Mouse (Mus musculus) hindlimb bud, embryonic 11.5 days (tissue): ENCODE data around the gene Dock6.
"Not testable (repeated sequence)": the region's sequence is repeated elsewhere in the genome, so short reads cannot be mapped to it uniquely, and the experiment has no call there.

ENCODE experiments used
- DNase-seq: peaks from one replicate; pipeline ENCODE4 v3.0.0-alpha.2; 2012; ENCODE audit warnings: low read depth, low spot score; ENCODE audit errors: extremely low spot score

The Dock6 gene

DNA sequence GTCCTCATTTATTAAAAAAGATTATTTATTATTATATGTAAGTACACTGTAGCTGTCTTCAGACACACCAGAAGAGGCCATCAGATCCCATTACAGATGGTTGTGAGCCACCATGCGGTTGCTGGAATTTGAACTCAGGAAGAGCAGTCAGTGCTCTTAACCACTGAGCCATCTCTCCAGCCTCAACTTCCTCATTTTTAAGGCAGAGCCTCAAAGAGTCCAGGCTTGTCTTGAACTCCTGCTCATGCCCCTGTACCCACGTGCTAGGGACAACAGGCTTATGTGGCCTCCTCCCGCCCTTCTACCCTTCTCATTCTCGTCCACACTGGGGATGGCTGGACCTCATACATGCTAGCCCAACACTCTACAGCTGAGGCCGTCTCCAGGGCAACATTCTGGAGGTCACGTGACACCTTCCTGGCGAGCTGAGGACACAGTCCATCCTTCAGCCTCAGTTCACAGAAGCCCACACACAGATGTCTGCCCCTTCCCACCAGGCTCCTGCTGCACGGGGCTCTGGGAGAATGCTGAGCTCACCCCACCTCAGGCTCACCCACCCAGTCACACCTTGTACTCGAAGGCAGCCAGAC lies 35.6 kb downstream of the Dock6 start:
- DNase-seq: no peak

DNA sequence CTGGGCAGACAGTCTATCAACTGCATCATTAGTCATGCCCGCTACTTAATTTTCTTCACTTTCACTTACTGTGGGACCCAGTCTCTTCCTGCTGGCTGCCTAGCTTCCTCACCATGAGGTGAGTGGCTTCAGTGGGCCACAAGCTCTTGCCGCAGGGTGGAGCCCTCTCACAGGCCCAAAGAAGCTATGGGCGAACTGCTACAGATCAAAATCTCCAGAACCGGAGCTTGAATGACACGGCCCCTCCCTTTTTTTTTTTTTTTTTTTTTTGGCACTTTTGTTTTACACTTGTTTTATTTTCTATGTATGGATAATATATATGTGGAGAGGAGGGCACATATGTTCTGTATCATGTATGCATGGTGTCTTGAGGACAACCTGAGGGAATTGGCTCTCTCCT lies 41.3 kb downstream of the Dock6 start:
- no peak for DNase-seq

DNA sequence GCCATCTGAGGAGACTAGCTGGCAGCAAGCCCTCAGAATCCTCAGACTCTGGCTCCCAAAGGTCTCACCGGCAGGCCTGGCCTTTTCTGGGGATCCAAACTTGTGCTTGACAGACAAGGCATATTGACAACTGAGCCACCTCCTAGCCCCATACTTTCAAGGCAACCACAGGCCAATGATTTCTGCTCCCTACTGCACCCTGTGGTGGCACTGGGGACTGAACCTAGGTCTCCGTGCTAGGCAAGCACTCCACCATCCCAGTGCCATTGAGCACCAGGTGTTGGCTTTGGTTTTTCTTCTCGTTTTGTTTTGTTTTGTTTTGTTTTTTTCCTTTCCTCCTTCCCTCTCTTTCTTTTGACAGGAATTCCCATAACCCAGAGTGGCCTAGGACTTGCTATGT lies 43.9 kb downstream of the Dock6 start:
- DNase-seq: no peak

DNA sequence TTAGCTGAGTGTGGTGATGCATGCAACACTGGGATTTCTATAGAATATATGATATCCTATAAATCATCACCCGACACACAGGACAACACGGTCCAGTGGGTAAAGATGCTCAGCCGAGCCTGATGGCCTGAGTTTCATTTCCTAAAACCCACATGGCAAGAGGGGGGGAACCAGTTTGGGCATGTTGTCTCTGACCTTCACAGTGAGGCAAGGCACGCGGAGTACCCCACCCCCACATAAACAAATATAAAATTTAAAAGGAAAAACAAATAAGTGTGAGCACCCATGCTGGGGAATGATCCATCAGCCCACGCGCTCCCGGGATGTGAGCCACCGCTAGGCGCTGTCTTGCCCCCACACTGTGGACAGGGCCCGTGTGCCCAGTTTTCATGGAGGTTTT lies 45.5 kb downstream of the Dock6 start:
- no peak for DNase-seq

DNA sequence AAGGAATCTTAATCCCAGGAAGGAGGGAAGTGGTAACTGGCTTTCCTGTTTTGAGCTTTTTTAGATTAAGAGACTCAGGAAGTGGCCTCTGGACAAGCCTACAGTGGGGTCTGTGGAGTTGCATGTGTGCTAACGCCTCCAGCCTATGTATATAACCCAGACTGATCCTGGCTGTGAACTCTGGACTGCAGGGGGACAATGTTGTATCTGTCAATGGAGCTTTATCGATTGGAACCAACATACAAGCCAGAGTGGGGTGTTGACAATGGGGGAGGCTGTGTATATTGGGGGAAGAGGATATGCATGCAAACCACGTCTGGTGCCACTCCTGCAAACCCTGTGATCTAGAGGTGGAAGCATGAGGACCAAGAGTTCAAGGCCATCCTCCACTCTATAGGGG lies 46.1 kb downstream of the Dock6 start:
- no peak for DNase-seq

DNA sequence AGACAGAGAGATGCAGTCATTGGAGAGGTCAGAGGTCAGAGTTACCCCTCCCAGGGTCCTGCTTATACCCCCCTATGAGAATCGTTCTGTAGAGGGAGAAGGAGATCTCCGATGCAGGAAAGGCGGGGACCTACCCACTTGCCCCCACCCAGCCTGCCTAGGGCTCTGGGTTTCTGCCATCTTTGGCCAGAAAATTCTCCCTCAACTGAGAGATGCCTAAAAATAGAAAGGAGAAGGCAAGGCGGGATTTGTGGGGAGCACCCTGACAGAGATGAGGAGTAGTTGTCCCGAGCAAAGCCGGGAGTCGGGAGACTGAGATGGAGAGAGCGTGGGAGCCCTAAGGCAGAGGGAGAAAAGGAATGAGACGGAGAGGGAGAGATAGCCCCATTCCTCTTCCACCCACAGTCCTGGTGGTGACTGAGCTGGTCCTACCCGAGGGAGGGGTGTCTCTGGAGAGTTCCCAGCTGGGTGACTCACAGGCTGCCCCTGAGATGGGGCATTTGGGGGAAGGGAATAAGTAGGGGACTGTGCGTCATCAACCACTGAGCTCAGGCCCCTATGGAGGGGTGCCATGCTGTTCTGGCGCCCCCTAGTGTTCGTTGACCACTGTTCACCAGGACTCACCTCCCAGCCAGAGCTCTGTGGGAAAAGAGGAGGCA lies 48.3 kb downstream of the Dock6 start:
- DNase-seq: no peak

DNA sequence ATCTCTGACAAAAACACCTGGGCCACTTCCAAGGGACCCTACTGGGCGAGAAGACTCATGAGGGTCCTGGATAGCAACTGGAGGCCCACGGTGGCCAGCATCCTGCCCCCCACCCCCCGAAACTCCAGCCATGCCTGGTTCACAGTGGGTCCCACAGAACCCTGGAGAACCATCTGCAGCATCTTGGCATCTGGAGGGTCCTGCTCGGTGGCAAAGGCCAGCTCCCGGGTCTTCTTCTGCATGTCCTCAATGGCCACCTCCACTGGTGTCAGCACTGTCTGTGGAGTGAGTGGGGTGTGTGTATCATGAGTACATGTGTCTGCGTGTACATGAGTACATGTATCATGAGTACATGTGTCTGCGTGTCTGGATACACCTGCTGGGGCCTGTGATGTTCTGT lies 50.8 kb downstream of the Dock6 start:
- DNase-seq: no peak

DNA sequence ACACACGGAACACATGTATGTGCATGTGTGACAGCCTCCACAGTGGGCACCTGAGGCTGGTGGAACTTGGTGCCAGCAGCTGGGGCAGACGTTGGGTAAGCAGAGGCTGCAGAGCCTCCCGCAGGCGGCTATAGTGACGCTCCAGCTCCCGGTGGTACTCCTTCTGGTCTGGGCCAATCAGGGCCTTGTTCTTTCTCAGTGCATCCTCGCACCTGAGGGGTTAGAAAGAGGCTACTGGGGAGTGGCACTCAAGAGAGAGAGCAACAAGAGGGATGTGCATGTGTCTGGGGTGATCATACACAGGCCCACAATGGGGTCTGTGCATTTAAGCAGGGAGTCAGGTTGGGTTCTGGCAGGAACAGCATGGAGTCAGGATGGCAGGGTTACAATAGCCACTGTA lies 51.3 kb downstream of the Dock6 start:
- DNase-seq: no peak

DNA sequence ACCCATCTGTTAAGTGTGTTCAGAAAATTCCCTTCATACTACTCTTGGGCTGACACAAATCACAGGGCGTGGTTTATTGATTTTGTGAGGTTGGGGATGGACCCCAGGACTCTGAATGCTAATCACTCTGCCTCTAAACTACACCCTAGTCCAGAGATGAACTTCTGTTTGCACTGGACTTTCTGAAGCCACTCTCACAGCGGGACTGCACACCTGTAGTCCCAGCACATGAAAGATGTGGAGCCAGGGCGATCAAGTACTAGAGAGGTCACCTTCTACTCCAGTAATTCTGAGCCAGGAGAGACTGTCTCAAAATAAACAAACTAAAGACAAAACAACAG lies 53.5 kb downstream of the Dock6 start:
- DNase-seq: no peak

DNA sequence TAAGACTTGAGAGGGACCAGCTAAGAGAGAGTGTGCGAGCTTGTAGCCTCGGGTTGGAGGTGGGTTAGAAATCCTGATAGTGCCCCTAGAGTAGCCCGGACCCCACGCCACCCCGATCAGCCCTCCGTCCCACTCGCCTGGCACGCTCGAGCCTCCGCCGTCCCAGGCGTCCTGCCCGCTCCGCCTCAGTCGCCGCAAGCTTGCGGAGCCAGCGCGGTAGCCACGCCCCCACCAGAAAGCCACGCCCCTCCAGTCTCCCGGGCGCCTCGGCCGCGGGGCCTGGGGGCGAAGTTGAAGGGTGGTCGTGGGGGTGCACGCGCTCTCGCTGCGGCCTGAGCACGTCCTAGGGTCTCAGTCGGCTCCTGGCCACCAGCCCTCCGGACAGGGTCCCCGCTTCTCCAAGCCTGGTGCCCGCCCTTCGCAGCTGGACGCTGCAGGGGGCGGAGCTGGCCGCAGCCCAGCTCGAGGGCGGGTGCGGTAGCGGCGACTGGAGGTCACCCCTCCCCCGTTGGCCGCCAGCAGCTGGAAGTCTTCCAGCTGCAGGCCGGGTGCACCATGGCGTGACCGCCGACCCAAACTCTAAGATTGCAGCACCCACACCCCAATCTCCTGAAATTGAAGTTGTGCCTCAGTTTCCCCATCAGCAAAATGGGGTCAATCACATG lies 54.0 kb downstream of the Dock6 start, which contains the start of gene Kank2:
Gene Kank2 (minus strand): TSS at position 400 of the 665 bp plus-strand sequence.
- DNase-seq: no peak

DNA sequence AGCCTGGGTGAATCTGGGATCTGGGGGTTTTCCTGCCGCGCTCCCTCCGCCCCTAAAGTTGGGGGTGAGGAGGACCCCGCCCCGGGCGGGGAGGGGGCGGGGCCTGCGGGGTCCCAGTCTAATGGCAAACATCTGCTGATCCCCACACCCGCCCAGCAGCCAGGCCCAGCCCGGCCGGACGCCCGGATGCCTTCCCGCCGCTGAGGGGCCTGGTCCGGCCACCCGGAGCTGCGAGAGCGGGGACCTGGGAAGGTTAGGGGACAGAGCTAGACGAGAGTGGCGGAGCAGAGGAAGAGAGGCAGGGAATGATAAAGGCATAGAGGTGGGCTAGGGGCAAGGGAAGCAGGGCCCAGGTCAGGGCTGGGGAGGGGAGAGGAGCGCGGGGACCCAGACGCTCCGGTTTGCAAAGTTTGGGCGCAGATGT lies 54.5 kb downstream of the Dock6 start:
- DNase-seq: no peak

DNA sequence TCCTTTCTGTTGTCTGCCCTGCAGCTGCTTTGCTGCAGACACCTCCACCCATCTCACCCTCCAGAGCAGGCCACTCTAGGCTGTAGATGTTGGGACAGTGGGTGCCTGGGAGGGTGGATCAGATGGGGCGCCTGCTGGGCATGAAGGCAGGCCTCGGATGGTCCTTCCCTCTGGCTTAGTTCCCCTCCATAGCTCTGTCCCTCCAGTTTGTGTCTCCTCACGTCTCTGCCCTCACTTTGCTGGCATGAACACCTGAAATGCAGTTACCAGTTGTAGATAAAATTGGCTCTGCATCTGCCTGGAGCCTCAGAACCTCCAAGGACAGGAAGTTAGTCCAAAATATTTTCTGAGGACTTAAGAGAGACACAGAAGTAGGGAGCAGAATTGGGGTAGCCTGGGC lies 55.5 kb downstream of the Dock6 start:
- DNase-seq: no peak

DNA sequence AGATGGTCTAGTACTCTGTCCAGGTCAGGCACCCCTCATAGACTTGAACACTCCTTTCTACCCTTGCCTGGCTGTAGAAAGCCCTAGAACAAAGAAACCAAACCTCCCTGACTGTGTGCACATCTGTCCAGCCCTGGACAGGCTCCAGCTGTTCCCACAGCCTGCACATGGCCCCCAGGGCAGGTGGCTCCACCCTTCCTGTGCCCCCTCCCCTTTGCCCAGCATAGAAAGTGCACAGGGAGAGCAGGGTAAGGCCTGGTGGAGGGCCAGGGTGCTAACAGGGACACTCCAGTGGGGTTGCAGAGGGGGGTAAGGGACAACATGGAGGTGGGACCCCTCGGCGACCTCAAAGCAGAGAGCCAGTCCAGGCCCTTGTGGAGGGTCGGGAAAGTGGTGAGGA lies 56.2 kb downstream of the Dock6 start:
- DNase-seq: no peak

DNA sequence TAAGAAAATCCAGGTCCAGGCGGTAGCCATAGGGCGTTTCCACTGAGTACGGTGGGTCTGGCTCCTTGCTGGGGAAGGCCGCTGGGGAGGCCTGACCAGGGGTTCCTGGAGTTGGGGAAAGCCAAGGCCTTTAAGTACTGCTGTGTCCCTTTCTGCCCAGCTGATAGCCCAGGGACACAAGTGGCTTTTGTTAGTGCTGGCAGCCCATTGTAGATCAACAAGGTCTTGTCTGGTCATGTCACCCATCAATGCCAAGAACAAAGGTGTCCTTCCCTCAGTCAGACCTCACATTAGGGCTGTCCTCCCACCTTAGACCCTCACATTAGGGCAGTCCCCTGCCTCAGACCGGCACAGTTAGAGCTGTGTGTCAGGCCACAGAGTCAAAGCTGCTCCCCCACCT lies 56.9 kb downstream of the Dock6 start:
- DNase-seq: no peak

DNA sequence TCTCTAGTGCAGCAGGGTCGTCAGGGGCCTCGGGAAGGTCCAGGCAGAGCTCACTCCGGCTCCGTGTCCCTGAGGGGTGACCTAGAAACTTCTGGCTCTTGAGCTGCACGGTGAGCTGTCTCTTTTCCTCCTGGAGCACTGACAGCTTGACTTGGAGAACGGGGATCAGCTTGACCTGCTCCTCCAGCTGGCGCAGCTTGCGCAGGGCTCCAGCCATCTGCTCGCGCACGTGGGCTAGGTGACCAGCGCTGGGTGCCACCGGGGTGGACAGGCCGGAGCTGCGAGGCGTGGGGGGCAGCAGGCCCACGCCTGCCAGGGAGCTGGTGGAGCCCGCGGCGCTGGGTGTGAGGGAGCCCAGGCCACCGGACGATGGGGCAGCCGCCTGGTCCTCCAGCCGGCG lies 57.5 kb downstream of the Dock6 start:
- no peak for DNase-seq

DNA sequence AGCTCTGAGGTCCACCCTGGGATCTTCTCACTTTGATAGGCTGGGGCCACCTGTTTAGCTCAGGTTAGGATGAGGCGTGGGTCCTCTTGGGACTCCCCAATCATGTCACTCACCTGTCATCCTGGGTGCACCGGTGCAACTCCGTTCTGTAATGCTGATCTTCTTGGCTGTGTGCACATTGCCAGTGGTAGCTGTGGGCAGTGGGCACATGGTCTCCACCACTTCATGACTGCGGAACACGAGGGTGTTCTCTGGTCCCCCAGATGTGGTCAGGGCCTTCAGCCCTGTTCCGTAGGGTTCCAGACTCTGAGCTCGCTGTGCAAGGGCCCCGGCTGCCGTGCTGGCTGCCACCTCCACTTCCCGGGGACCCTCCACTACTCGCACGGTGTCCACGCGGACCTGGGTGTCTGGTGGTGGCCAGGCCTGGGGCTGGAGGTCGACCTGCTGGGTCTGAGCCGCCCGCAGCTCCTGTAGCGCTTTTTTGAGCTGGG lies 58.0 kb downstream of the Dock6 start:
- DNase-seq: no peak

DNA sequence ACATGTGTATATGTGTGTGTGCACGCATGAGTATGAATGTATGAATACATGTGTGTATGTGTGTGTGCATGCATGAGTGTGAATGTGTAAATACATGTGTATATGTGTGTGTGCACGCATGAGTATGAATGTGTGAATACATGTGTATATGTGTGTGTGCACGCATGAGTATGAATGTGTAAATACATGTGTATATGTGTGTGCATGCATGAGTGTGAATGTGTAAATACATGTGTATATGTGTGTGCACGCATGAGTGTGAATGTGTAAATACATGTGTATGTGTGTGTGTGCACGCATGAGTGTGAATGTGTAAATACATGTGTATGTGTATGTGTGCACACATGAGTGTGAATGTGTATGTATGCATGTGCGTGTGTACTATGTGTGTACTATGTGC lies 58.9 kb downstream of the Dock6 start:
- not testable (repeated sequence) for DNase-seq

DNA sequence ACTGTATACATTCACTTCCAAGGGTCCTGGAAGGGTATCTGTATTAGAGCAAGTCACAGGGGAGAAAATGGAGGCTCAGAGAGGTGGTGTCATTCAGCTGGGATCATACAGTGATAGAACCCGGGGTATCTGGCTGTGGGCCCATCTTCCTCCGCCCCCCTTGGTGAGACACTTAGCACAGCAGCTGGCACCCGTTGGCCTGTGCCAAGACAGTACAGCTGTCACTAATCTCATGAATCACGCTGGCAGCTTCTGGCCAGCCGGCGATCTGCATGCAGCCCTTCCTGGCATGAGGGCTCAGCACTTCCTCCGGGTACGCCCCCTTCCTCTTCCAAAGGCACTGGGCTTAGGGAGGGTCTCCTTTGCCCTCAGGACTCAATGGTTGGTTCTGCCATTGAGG lies 59.8 kb downstream of the Dock6 start:
- DNase-seq: no peak

DNA sequence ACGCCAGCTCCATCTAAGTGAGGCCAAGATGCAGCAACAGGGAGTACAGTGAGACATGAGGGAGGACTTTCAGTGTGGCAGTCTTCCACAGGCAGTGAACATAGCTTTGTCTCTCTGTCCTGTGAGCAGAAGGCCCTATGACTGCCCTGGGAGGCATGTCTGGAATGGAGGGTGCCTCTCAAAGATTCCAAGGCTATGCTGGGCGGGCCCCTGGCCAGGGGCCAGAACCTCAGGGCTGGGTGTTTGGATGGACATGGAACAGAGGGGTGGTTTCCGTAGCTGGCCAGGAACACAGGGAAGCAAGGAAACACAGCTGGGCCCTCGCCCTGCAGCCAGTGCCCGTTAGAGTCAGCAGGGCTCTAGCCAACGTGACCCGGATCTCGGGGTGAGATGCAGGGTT lies 60.6 kb downstream of the Dock6 start:
- DNase-seq: no peak

DNA sequence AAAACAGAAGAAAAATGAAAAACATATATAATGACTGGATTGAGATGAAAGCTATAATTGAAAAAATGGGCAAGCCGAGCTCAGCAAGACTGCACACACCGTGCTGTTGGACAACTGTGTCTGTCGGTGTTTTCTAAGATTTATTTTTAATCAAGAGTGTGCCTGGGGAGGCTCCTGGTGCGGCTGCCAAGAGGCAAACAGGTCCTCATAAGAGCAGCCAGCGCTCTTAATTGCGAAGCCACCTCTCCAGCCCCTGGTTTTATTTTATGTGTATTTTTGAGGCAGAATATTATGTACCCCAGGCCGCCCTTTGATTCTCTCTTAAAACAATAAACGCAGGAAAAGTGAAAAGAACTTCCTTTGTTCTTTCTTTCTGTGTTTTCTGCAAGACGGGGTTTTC lies 64.2 kb downstream of the Dock6 start:
- DNase-seq: no peak

DNA sequence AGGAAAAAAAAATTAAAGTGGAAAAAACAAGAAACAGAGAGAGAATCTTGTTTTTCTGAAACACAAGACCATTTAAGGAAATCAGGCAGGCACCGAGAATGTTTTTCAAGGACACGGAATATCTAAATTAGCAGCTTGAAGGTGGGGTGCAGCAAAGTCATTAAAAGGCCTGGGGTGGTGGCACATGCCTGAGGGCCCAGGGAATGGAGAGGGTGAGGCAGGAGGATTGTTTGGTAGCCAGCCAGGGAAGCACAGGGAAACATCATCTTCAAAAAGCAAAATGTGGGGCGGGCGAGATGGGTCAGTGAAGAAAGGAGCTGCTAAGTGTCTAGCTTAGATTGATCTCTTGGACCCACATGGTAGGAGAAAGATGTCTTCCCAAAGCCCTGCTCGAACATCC lies 64.8 kb downstream of the Dock6 start:
- DNase-seq: no peak

DNA sequence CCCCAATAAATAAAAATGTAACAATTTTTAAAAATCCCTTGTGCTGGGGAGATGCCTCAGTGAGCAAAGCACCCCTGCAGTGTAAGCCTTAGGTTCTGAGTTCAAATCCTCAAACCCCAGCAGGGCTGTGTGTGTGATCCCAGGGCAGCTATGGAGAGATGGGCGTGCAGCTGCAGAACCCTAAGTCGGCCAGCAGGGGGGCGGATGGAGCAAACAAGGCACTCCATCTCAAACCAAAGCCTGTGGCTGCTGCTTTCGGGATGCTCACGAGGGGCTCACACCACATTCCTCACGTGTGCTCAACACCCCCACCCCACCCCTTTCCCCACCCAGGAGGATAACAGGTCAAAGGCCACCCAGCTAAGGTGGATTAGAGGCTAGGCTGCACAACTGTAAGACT lies 65.5 kb downstream of the Dock6 start:
- DNase-seq: no peak

DNA sequence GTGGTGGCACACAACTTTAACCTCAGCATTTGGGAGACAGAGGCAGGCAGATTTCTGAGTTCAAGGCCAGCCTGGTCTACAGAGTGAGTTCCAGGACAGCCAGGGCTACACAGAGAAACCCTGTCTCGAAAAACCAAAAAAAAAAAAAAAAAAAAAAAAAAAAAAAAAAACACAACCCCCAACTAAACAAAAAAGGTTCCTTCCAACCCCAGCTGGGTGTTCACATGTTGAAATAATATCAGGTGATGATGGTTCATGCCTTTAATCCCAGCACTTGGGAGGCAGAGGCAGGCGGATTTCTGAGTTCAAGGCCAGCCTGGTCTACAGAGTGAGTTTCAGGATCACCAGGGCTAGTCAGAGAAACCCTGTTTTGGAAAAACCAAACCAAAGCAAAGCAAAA lies 66.1 kb downstream of the Dock6 start:
- not testable (repeated sequence) for DNase-seq
